Mouse (Mus musculus) adrenal gland, adult 18-20 months (tissue): ENCODE data around the gene Msrb3. TPM values are rescaled to one million over a fixed set of nuclear protein-coding genes. Genes with fewer than 3 reads are reported as not detected.

Source experiments
- DNase-seq, 2 experiments: peaks; one replicate each; pipeline ENCODE4 v3.0.0; 2021 to 2022; ENCODE audit warnings: low spot score in 2 of 2
- total RNA-seq, 2 experiments: library from RNA; stranded (reverse); gene quantifications; 1 replicate in 1 of 2; 2 replicates in 1 of 2; pipeline ENCODE4 v1.2.3; 2021

The Msrb3 gene
- total RNA-seq, 2 experiments from 2014 or later, result 42.7 to 62.5 TPM

DNA sequence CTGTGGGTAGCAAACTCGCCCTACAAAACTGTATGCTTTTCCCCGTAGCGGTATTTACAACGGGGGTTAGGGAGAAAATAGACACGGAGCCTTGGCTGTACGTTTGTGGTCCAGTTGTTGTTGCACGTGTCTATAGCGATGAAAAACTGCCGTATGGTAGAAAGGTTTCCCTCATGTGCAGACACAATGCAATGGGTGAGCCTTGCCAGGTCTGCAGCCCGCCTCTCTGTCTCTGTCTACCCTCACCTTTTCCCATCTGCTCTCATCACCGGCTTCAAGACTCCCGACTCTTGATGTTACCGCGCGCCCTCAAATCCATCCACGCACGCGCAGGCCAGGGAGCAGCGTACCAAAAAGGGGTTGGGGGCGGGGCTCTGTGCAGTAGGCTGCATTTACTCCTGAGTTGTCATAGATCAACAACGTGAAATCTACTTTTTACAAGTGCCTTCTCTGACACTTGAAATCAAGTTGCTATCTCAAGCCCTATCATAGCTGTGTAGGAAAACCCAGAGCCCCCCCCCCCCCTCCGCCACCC is 29.6 kb downstream of the Msrb3 start:
- DNase-seq, result no peak

DNA sequence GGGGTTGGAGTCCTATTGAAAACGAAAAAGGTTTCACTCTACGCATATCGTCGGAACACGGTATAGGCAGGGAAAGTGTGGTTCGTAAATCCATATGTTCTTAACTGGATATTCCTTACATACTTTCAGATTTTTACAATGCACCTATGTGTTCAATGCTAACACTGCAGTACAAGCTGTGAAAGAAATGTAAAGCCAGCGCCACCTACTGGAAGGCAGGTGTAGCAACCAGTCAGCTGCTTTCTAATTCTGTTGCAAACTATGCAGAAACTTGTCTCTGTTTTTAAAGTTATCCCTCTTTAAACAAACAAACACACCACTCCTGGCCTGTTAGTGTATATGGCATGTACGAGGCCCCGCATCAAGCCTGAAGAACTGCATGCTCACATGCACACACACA is 34.5 kb downstream of the Msrb3 start:
- peak; percentile 57 to 62 for DNase-seq

DNA sequence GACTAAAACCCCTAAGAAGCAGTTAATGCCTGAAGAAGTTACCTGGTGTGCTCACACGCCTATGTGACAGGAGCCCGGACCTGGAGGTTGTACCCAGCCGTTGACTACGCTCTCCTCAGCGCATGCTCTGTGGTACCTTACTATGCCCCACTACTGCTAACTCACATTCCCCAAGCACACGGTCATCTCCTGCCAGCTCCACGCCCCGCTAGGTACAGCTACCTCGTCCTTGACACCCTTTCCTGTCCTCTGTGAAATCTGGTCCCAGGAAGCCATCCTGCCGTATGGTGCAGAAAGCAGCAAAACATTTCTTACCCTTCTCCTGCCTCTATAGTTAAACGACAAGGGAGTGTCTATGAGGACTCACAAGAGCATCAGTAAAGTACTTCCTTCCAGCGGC is 37.2 kb downstream of the Msrb3 start:
- no peak for DNase-seq

DNA sequence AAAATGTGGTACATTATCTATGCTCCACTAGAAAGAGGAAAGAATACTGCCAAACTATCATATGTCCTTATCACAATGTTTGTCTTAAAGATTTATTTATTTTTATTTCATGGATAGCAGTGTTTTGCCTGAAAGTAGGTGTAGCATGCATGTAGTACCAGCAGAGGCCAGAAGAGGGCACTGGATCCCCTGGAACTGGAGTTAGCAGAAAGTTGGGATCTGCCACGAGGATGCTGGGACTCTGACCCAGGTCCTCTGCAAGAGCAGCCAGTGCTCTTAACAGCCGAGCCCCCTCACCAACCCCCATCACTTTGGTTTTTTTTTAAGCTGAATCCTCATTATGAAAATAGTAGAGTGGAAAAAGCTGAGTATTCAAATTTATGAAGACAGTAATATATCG is 37.7 kb downstream of the Msrb3 start:
- peak in 1 of 2 experiments; percentile 43 for DNase-seq

- DNase-seq, result peak in 1 of 2 experiments; percentile 33
Observed at GRCm38 (mm10) chr10:120857531-120858001, 41.3 kb downstream of the Msrb3 start.

- no peak for DNase-seq
Observed at GRCm38 (mm10) chr10:120854329-120854728, 44.6 kb downstream of the Msrb3 start.

DNA sequence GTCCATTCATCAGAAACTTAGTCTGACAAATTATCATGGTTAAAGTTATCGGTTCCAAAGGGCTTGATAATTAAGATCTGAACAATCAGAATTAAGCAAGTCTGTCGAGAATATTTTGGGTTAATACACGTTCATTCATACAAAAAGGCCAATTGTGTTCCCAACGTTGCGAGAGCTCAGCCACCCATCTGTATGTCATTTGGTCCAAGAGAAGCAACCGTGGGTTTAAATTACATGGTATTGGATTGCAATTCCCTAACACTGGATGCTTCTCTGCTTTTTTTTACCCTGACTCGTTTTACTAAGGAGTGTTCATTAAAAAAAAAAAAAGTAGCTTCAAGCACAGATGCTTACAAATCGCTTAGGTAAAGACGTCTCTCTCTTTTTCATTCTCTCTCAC is 45.1 kb downstream of the Msrb3 start:
- no peak for DNase-seq

GRCm38 (mm10) chr10:120851196-120851781 is 47.6 kb downstream of the Msrb3 start:
- no peak for DNase-seq

GRCm38 (mm10) chr10:120850391-120851195 is 48.3 kb downstream of the Msrb3 start:
- DNase-seq, result no peak

- no peak for DNase-seq
Observed at GRCm38 (mm10) chr10:120848677-120849076, 50.2 kb downstream of the Msrb3 start.

- no peak for DNase-seq
Observed at GRCm38 (mm10) chr10:120847785-120848184, 51.1 kb downstream of the Msrb3 start.

DNA sequence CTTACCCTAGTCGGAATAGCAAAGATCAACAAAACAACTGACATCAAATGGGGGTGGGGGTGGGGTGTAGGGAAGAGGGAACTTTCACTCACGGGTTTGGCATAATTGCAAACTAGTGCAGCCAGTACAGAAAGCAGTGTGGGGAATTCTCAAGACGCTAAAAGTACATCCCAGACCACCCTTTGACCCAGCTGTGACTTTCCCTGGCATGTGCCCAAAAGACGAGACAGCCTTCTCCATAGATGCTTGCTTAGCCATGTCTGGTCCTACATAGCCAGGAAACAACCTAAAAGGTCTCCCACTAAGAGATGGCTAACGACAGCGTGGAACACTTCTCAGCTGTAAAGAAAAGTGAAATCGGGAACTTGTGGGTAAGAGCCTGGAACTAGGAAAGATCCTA is 58.9 kb downstream of the Msrb3 start:
- no peak for DNase-seq

- DNase-seq, result no peak
Observed at GRCm38 (mm10) chr10:120834531-120834930, 64.4 kb downstream of the Msrb3 start.

- no peak for DNase-seq
Observed at GRCm38 (mm10) chr10:120833836-120834235, 65.1 kb downstream of the Msrb3 start.

DNA sequence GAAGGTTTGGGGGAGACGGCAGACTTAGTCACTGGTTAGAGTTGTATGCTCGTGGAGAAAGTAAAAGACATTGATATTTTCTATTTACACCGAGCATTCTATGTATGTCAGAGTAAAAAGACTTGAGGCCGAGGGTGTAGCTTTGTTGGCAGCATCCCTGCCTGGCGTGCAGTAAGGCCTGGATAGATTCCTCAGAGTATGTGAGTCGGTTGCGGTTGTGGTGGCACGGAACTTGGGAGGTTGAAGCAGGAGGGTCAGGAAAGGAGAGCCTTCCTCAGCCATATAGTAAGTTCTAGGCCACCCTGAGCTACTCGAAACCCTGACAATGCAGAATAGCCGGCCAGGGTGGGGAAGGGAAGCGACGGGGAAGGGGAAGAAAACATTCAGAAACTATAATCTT is 71.1 kb downstream of the Msrb3 start:
- DNase-seq, result no peak

DNA sequence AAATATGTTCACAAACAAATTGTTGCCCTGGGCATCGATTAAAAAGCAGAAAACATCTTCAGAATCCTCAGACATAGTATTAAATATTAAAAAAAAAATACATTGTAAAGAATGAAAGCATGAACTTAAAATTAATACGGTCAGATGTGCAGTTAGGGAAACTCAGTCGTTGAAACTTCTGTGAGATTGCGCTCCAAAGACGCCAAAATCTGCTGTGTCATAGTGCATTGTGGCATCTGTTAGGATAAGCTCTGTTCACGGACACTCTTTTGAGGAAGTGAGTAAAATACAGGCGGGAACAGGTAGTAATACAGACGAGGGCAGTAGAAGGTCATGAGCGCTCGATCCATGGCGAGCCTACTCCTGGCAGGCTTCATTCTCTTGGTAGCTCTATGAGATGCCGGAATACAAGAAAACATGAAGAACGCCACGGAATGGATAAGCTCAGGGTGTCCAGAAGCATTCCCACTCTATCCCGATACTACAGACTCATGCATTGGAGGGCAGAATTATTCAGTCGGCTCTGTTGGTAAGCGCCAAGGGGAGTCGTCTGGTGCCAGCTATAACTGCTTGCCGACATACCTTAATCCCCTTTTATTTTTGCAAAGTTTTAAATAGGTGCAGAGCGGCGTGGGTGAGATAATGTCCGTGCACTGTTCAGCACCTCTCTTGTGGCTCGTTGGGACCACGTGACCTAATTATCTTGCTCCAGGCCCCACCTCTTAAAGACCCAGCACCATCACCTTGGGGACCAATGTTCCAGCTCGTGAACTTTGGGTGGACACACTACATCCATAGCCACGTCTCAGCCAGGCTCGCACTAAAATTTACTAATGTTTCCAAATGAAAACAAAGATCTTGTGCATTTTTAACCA is 71.9 kb downstream of the Msrb3 start:
- DNase-seq, result no peak

DNA sequence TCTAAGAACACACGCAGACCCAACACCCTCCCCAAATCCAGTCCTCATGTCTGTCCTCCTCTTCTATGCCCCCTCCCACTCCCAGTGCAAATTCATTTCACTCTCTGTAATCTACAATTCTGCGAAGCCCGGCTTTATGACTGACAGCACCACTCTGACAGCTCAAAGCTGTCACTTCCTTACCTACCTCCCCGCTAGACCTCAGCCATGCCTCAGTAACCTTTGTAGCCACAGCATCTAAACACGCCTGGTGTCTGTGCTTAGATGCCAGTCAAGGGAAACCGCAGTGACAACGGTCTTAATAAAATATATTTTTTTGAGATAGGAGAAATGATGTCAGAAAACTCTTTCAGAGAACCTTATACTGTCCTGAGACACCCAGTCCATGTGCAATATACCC is 72.5 kb downstream of the Msrb3 start:
- DNase-seq, result no peak

- DNase-seq, result no peak
Observed at GRCm38 (mm10) chr10:120825594-120825993, 73.3 kb downstream of the Msrb3 start.

- no peak for DNase-seq
Observed at GRCm38 (mm10) chr10:120821491-120822358, 77.2 kb downstream of the Msrb3 start.

GRCm38 (mm10) chr10:120820781-120821300 is 78.1 kb downstream of the Msrb3 start:
- no peak for DNase-seq
